Mouse (Mus musculus) right cerebral cortex, postnatal 36 days (tissue): ENCODE measurements around the gene Rhox9.
"Not testable (repeated sequence)": the region's sequence is repeated elsewhere in the genome, so short reads cannot be mapped to it uniquely, and the experiment has no call there.

Experiments
- DNase-seq, 2 experiments: peaks; one replicate each; pipeline ENCODE4 v3.0.0; 2022; ENCODE audit warnings: low spot score in 2 of 2, mixed read lengths in 1 of 2

Gene Rhox9

GRCm38 (mm10) chrX:37901670-37902069 is at the start of gene Rhox9:
Gene Rhox9, minus strand, starts transcription at chrX:37901770.
- DNase-seq = not testable (repeated sequence)

GRCm38 (mm10) chrX:37916311-37916710 is 14.7 kb upstream of the Rhox9 start:
- no peak for DNase-seq

GRCm38 (mm10) chrX:37908581-37908980 is 7.0 kb upstream of the Rhox9 start:
- DNase-seq = no peak

DNA sequence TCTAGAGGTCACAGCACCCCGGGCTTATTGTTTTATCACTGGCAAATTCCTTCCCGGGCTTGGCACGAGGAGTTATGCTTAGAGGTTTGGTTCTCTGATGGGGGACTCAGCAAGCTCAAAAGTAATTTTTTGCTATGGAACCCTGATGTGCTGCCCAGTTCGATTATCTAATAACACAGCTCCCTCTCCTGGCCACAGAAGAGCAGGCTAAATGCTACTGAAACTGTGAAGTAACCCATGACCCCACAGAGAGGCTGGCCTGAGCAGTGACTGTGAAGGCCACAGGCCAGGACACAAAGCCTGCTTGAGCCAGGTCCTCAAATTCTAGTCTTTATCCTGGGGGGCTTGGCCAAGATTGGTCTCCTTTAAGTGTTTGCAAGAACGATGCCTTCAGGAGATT is 2.2 kb upstream of the Rhox9 start:
- no peak for DNase-seq

DNA sequence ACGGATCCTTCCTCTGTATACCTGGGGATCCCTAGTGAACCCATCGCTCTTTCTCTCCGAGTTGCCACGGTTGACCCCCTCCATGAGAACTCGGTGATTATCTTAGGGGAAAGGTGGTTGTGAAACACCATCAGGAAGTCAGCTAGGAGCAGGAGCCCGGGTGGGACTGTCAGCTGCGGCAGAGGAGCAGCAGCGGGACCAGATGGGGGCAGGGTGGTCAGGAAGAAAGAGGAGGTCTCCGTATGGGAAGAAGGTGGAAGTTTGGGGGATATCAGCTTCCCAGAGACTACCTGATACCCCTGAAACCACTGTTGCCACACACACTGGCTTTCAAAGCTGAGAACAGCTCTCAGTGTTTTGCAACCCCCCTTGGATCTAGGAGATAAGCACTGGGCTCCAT is 4.4 kb downstream of the Rhox9 start, which contains the start of gene Rhox7b:
Gene Rhox7b, minus strand, starts transcription at position 101 of the 400 bp plus-strand sequence.
- DNase-seq = not testable (repeated sequence)

GRCm38 (mm10) chrX:37878844-37879243 is 22.7 kb downstream of the Rhox9 start, which contains the start of gene Rhox8:
Gene Rhox8, minus strand, starts transcription at chrX:37878944.
- DNase-seq = no peak

DNA sequence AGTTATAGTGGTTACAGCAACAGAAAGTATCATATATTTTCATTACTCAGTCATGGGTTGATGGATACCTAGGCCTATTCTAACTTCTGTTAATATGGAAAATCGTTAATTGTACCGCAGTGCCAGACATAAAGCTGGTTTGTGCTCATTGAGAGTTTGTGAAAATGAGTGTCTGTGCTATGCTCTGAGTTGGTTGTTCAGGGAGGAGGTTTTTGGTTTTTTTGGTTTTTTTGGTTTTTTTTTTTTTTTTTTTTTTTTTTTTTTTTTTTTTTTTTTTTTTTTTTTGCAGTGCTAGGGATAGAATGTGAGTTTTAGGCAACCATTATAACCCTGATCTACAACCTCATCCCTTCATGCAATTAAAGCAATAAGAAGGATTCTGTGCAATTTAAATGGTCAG is 29.9 kb downstream of the Rhox9 start:
- DNase-seq = no peak
